Mouse (Mus musculus): ENCODE data around the gene Fgfr2. TPM values are rescaled to one million over a fixed set of nuclear protein-coding genes. Genes with fewer than 3 reads are reported as not detected.

Fgfr2 gene
- polyA plus RNA-seq, 1 experiment from 2014 or later = 39.4 TPM

GRCm38 (mm10) chr7:132624161-132624560, 499.0 kb downstream of the Fgfr2 start:
- ATAC-seq = no peak
- no peaks in the 10 kb centered on the region for H3K36me3 ChIP-seq
- 86% methylated on average over 10 of the region's 10 CpGs for WGBS
- H3K9ac ChIP-seq (replicated peaks) = no peak overlapping the region
- no peaks in the 10 kb centered on the region for H3K4me1 ChIP-seq (replicated peaks)
- H3K27ac ChIP-seq = no peak overlapping the region
- H3K9me3 ChIP-seq = no peaks in the 10 kb centered on the region
- no peak overlapping the region for H3K4me3 ChIP-seq (replicated peaks)
- 0 out of 2 replicates have a peak, but pooled peaks cover 3% of the 10 kb centered on the region for H3K27me3 ChIP-seq
- no peak overlapping the region for H3K4me2 ChIP-seq (replicated peaks)

- no peak overlapping the region for H3K4me2 ChIP-seq (replicated peaks)
- H3K9ac ChIP-seq (replicated peaks) = no peak overlapping the region
- ATAC-seq = no peak
- no peak overlapping the region for H3K27ac ChIP-seq
- H3K36me3 ChIP-seq = no peaks in the 10 kb centered on the region
- peaks cover 12% of the 10 kb centered on the region for H3K4me1 ChIP-seq (replicated peaks)
- no peaks in the 10 kb centered on the region for H3K9me3 ChIP-seq
- no peaks in the 10 kb centered on the region; the same call in 1 of the 2 replicates for H3K27me3 ChIP-seq
- H3K4me3 ChIP-seq (replicated peaks) = no peak overlapping the region
- WGBS = 87% methylated on average over 15 of the region's 15 CpGs
These were observed 502.9 kb downstream of the Fgfr2 start for GRCm38 (mm10) chr7:132619975-132620918.

GRCm38 (mm10) chr7:132619549-132619948, 503.6 kb downstream of the Fgfr2 start:
- Histone ChIP-seq H3K27ac (no peak overlapping the region), H3K4me2 (replicated peaks) (no peak overlapping the region), H3K4me3 (replicated peaks) (no peak overlapping the region), H3K36me3 (no peaks in the 10 kb centered on the region), H3K27me3 (no peaks in the 10 kb centered on the region; the same call in 1 of the 2 replicates), H3K9ac (replicated peaks) (no peak overlapping the region), H3K9me3 (no peaks in the 10 kb centered on the region), H3K4me1 (replicated peaks) (peaks cover 12% of the 10 kb centered on the region)
- 94% methylated on average over 8 of the region's 8 CpGs for WGBS
- no peak for ATAC-seq

- Histone ChIP-seq H3K4me3 (replicated peaks) (no peak overlapping the region), H3K4me1 (replicated peaks) (peaks cover 12% of the 10 kb centered on the region), H3K9ac (replicated peaks) (no peak overlapping the region), H3K36me3 (no peaks in the 10 kb centered on the region), H3K27me3 (no peaks in the 10 kb centered on the region; the same call in 1 of the 2 replicates), H3K4me2 (replicated peaks) (no peak overlapping the region), H3K9me3 (no peaks in the 10 kb centered on the region), H3K27ac (no peak overlapping the region)
- ATAC-seq = no peak
- WGBS = 85% methylated on average over 5 of the region's 5 CpGs
These were observed 506.1 kb downstream of the Fgfr2 start for GRCm38 (mm10) chr7:132617021-132617564.

- H3K27ac ChIP-seq = no peak overlapping the region
- H3K4me2 ChIP-seq (replicated peaks) = no peak overlapping the region
- no peaks in the 10 kb centered on the region; the same call in 1 of the 2 replicates for H3K27me3 ChIP-seq
- H3K4me3 ChIP-seq (replicated peaks) = no peak overlapping the region
- no peaks in the 10 kb centered on the region for H3K36me3 ChIP-seq
- WGBS = 10% methylated on average over 6 of the region's 6 CpGs
- ATAC-seq = no peak
- H3K9ac ChIP-seq (replicated peaks) = no peak overlapping the region
- peaks cover 12% of the 10 kb centered on the region for H3K4me1 ChIP-seq (replicated peaks)
- no peaks in the 10 kb centered on the region for H3K9me3 ChIP-seq
These were observed 506.8 kb downstream of the Fgfr2 start for GRCm38 (mm10) chr7:132616391-132616790.

- no peak for ATAC-seq
- H3K4me2 ChIP-seq (replicated peaks) = no peak overlapping the region
- H3K36me3 ChIP-seq = no peaks in the 10 kb centered on the region
- no peak overlapping the region for H3K27ac ChIP-seq
- no peaks in the 10 kb centered on the region; the same call in 1 of the 2 replicates for H3K27me3 ChIP-seq
- no peak overlapping the region for H3K9ac ChIP-seq (replicated peaks)
- peaks cover 19% of the 10 kb centered on the region for H3K4me1 ChIP-seq (replicated peaks)
- H3K9me3 ChIP-seq = no peaks in the 10 kb centered on the region
- H3K4me3 ChIP-seq (replicated peaks) = no peak overlapping the region
- 18% methylated on average over 3 of the region's 3 CpGs for WGBS
These were observed 507.8 kb downstream of the Fgfr2 start for GRCm38 (mm10) chr7:132615346-132615745.

GRCm38 (mm10) chr7:132611530-132611929, 511.6 kb downstream of the Fgfr2 start:
- peaks cover 21% of the 10 kb centered on the region for H3K27me3 ChIP-seq
- ATAC-seq = no peak
- no peak overlapping the region for H3K4me3 ChIP-seq (replicated peaks)
- no peak overlapping the region for H3K27ac ChIP-seq
- no peaks in the 10 kb centered on the region for H3K9me3 ChIP-seq
- H3K4me2 ChIP-seq (replicated peaks) = no peak overlapping the region
- no peaks in the 10 kb centered on the region for H3K36me3 ChIP-seq
- 94% methylated on average over 8 of the region's 8 CpGs for WGBS
- H3K9ac ChIP-seq (replicated peaks) = no peak overlapping the region
- peaks cover 20% of the 10 kb centered on the region for H3K4me1 ChIP-seq (replicated peaks)

GRCm38 (mm10) chr7:132610468-132611318, 512.5 kb downstream of the Fgfr2 start, which contains the start of gene Lhpp:
TSS of gene Lhpp (plus strand) at chr7:132610638.
- peak within 1 kb of the TSS; percentile 62 for H3K4me2 ChIP-seq (replicated peaks)
- peak within 1 kb of the TSS; percentile 68 for H3K9ac ChIP-seq (replicated peaks)
- H3K27ac ChIP-seq = 0 out of 2 replicates have a peak within 1 kb of the TSS, but pooled peaks have one; percentile 53
- no peaks in the 10 kb centered on the region for H3K36me3 ChIP-seq
- H3K27me3 ChIP-seq = peaks cover 29% of the 10 kb centered on the region
- no peaks in the 10 kb centered on the region for H3K9me3 ChIP-seq
- ATAC-seq = peak; percentile 90
- 8% methylated on average over 44 of the region's 44 CpGs for WGBS
- peaks cover 15% of the 10 kb centered on the region; the same call in 1 of the 2 replicates for H3K4me1 ChIP-seq (replicated peaks)
- peak within 1 kb of the TSS; percentile 52 for H3K4me3 ChIP-seq (replicated peaks)

- Histone ChIP-seq H3K27me3 (peaks cover 46% of the 10 kb centered on the region), H3K9ac (replicated peaks) (no peak overlapping the region), H3K4me3 (replicated peaks) (no peak overlapping the region), H3K4me2 (replicated peaks) (no peak overlapping the region), H3K36me3 (no peaks in the 10 kb centered on the region), H3K27ac (no peak overlapping the region), H3K4me1 (replicated peaks) (peaks cover 11% of the 10 kb centered on the region; the same call in 1 of the 2 replicates), H3K9me3 (no peaks in the 10 kb centered on the region)
- ATAC-seq = no peak
- WGBS = 93% methylated on average over 4 of the region's 4 CpGs
These were observed 514.7 kb downstream of the Fgfr2 start for GRCm38 (mm10) chr7:132608316-132609020.

- ATAC-seq = no peak
- Histone ChIP-seq H3K4me2 (replicated peaks) (no peak overlapping the region), H3K27me3 (peaks cover 74% of the 10 kb centered on the region), H3K36me3 (no peaks in the 10 kb centered on the region), H3K9ac (replicated peaks) (no peak overlapping the region), H3K4me3 (replicated peaks) (no peak overlapping the region), H3K9me3 (no peaks in the 10 kb centered on the region), H3K27ac (no peak overlapping the region), H3K4me1 (replicated peaks) (peaks cover 21% of the 10 kb centered on the region)
- WGBS = 64% methylated on average over 5 of the region's 5 CpGs
These were observed 517.5 kb downstream of the Fgfr2 start for GRCm38 (mm10) chr7:132605689-132606088.

- ATAC-seq = no peak
- WGBS = 88% methylated on average over 4 of the region's 4 CpGs
- H3K27me3 ChIP-seq = peaks cover 80% of the 10 kb centered on the region
These were observed 518.4 kb downstream of the Fgfr2 start for GRCm38 (mm10) chr7:132604720-132605119.

More at GRCm38 (mm10) chr7:132604720-132605119, 518.4 kb downstream of the Fgfr2 start:
- Histone ChIP-seq H3K4me3 (replicated peaks) (no peak overlapping the region), H3K4me2 (replicated peaks) (no peak overlapping the region), H3K9me3 (no peaks in the 10 kb centered on the region), H3K36me3 (no peaks in the 10 kb centered on the region), H3K4me1 (replicated peaks) (peaks cover 23% of the 10 kb centered on the region), H3K27ac (no peak overlapping the region), H3K9ac (replicated peaks) (no peak overlapping the region)

Measured in midbrain, embryonic 13.5 days (tissue).